Mouse (Mus musculus) MEL (cell line): ENCODE data around the gene Gm26566.

Experiments used
- CTCF ChIP-seq, 3 experiments: IDR thresholded peaks in 2 of 3; conservative IDR thresholded peaks in 1 of 3; 2 replicates each; pipeline ENCODE4 v1.5.1; 2011 to 2012; ENCODE audit warnings: low read length in 3 of 3, low read depth in 2 of 3, mild to moderate bottlenecking in 2 of 3, improper control_type of control experiment in 1 of 3, inconsistent platforms in 1 of 3, mixed read lengths in 1 of 3, moderate library complexity in 1 of 3; ENCODE audit not compliant: control insufficient read depth in 1 of 3, insufficient read depth in 1 of 3, poor library complexity in 1 of 3, severe bottlenecking in 1 of 3
- ELF1 ChIP-seq: IDR thresholded peaks from 2 replicates; pipeline ENCODE4 v1.6.1; 2014; ENCODE audit warnings: low read depth, mild to moderate bottlenecking, inconsistent platforms, low read length, improper control_type of control experiment, moderate library complexity
- GABPA ChIP-seq: IDR thresholded peaks from 2 replicates; pipeline ENCODE4 v1.6.1; 2012; ENCODE audit warnings: low read depth, mild to moderate bottlenecking, inconsistent platforms, low read length, improper control_type of control experiment, moderate library complexity
- GATA1 ChIP-seq: IDR thresholded peaks from 2 replicates; pipeline ENCODE4 v1.6.1; 2011; ENCODE audit warnings: low read depth, low read length, improper control_type of control experiment
- MAX ChIP-seq: IDR thresholded peaks from 2 replicates; pipeline ENCODE4 v1.6.1; 2011; ENCODE audit warnings: low read length, improper control_type of control experiment
- MXI1 ChIP-seq: IDR thresholded peaks from 2 replicates; pipeline ENCODE4 v1.6.1; 2011; ENCODE audit warnings: mild to moderate bottlenecking, low read depth, low read length, improper control_type of control experiment
- POLR2A ChIP-seq, 2 experiments: IDR thresholded peaks; 2 replicates each; pipeline ENCODE4 v1.6.1; 2011 to 2012; ENCODE audit warnings: low read length in 2 of 2, mild to moderate bottlenecking in 2 of 2, control low read depth in 1 of 2, improper control_type of control experiment in 1 of 2, low read depth in 1 of 2, moderate library complexity in 1 of 2; ENCODE audit not compliant: control insufficient read depth in 1 of 2, insufficient read depth in 1 of 2, poor library complexity in 1 of 2
- POLR2AphosphoS2 ChIP-seq: IDR thresholded peaks from 2 replicates; pipeline ENCODE4 v1.6.1; 2011; ENCODE audit warnings: low read length, improper control_type of control experiment
- RAD21 ChIP-seq: IDR thresholded peaks from 2 replicates; pipeline ENCODE4 v1.6.1; 2011; ENCODE audit warnings: mild to moderate bottlenecking, low read depth, low read length, improper control_type of control experiment
- SIN3A ChIP-seq: IDR thresholded peaks from 2 replicates; pipeline ENCODE4 v1.6.1; 2012; ENCODE audit warnings: low read length, improper control_type of control experiment, inconsistent platforms
- USF1 ChIP-seq: IDR thresholded peaks from 2 replicates; pipeline ENCODE4 v1.6.1; 2014; ENCODE audit warnings: low read depth, mild to moderate bottlenecking, inconsistent platforms, low read length, improper control_type of control experiment, moderate library complexity
- ZMIZ1 ChIP-seq: IDR thresholded peaks from 2 replicates; pipeline ENCODE4 v1.6.1; 2012; ENCODE audit warnings: low read depth, mild to moderate bottlenecking, inconsistent platforms, low read length, improper control_type of control experiment, moderate library complexity

DNA sequence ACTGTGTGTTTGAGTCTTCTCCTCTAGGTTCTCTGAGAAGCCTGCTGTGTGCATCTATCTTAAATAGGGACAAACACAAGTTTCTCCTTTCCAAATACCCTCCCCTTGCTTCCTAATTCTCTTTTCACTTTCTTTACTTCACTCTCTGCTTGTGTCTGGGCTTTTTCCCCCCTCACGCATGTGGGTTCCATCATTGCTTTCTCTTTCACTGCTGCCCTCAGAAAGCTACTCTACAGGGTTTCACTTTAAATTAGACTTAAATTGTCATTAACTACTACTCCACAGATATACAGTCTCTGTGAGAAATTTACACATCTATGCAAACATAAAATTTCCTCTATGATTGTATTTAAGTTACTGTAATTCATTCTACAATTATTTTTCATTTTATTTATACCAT, 37.8 kb upstream of the Gm26566 start, which contains the start of gene Ifna2:
- TF ChIP-seq POLR2A (IDR thresholded peaks at IDR 0.05; ENCODE audit: control insufficient read depth in 1 of 2, insufficient read depth in 1 of 2, low read depth in 1 of 2, low read length in 2 of 2, poor library complexity in 1 of 2) (no peak), RAD21 (no peak), ZMIZ1 (no peak), CTCF (IDR thresholded peaks at IDR 0.05 in 2 of 3, conservative IDR thresholded peaks at IDR 0.05 in 1 of 3; ENCODE audit: control insufficient read depth in 1 of 3, insufficient read depth in 1 of 3, low read depth in 2 of 3, low read length in 3 of 3, poor library complexity in 1 of 3, severe bottlenecking in 1 of 3) (no peak), ELF1 (no peak), GATA1 (no peak), MXI1 (no peak), POLR2AphosphoS2 (no peak), MAX (no peak), SIN3A (no peak), GABPA (no peak), USF1 (no peak)
